Mouse (Mus musculus): ENCODE measurements around the gene Thrsp.

Gene Thrsp

GRCm38 (mm10) chr7:97424621-97425245 is 7.2 kb upstream of the Thrsp start:
- TF ChIP-seq POU5F1 (IDR thresholded peaks at IDR 0.05; ENCODE audit: borderline replicate concordance, low read length) (no peak), CTCF (conservative IDR thresholded peaks at IDR 0.05; ENCODE audit: low read length) (peak; percentile 67)
- no peaks in the 10 kb centered on the region for H3K27me3 ChIP-seq (ENCODE audit: insufficient read depth, low read length)
- peaks cover 30% of the 10 kb centered on the region for H3K4me1 ChIP-seq (replicated peaks; ENCODE audit: low read depth, low read length)
- no peak overlapping the region for H3K4me3 ChIP-seq (replicated peaks; ENCODE audit: low read length)
- H3K36me3 ChIP-seq (ENCODE audit: insufficient read depth, low read length) = no peaks in the 10 kb centered on the region
- H3K9me3 ChIP-seq (ENCODE audit: low read length) = no peaks in the 10 kb centered on the region

DNA sequence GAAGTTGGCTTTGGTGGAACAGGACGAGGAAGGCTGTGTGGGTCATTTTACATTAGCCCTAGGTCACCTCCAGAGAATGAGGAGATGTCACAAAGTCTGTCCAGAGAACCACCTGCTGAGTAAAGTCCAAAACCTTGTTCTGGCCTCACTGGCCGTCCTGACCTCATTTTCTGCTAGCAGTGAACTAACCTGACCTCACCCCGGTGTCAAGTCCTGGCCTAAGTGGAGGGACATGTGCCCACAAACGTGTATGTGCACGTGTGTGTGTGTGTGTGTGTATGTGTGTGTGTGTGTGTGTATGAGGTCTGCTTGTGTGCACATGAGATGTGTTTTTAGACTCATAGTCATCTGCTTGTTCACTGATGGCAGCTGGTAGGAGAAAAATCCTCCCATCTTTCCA is 6.2 kb upstream of the Thrsp start:
- Histone ChIP-seq H3K36me3 (ENCODE audit: insufficient read depth, low read length) (no peaks in the 10 kb centered on the region), H3K9me3 (ENCODE audit: low read length) (no peaks in the 10 kb centered on the region), H3K27me3 (ENCODE audit: insufficient read depth, low read length) (no peaks in the 10 kb centered on the region), H3K4me1 (replicated peaks; ENCODE audit: low read depth, low read length) (peaks cover 27% of the 10 kb centered on the region), H3K4me3 (replicated peaks; ENCODE audit: low read length) (no peak overlapping the region)
- no peak for TF ChIP-seq CTCF (conservative IDR thresholded peaks at IDR 0.05; ENCODE audit: low read length)
- TF ChIP-seq POU5F1 (IDR thresholded peaks at IDR 0.05; ENCODE audit: borderline replicate concordance, low read length) = no peak
- TF ChIP-seq NANOG (IDR thresholded peaks at IDR 0.05; ENCODE audit: borderline replicate concordance, low read length) = no peak

DNA sequence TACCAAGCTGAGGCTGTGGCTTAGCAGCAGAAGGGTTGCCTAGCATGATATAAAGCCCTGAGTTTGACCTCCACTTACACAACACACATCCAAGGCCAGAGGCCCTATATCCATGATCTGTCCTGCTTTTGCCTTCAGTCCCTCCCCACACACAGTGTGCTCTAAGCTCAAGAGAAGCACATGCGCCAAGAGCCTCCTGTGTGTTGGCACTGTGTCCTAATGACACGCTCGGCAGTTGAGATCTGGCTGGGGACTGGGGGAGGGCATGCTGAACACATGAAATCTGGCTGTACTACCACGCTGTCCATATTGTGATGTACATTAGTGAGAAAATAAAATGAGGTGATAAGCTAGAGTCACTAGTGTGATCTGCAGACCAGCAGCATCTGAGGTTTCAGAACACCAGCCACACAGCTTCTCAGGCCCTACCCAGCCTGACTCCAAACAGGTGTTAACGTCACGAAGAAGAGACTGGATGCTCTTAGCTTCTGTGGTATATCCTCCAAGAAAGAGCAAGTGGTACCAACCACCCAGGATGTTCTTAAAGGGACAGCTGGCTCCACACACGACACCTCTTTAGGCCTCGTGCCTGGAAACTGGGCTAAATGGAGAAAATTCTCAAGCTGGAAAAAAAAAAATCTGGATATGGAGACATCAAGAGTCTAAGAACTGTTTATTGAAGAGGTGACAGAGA is 3.6 kb upstream of the Thrsp start:
- TF ChIP-seq NANOG (IDR thresholded peaks at IDR 0.05; ENCODE audit: borderline replicate concordance, low read length) = no peak
- no peak for TF ChIP-seq CTCF (conservative IDR thresholded peaks at IDR 0.05; ENCODE audit: low read length)
- TF ChIP-seq POU5F1 (IDR thresholded peaks at IDR 0.05; ENCODE audit: borderline replicate concordance, low read length) = no peak
- no peaks in the 10 kb centered on the region for H3K9me3 ChIP-seq (ENCODE audit: low read length)
- no peaks in the 10 kb centered on the region for H3K36me3 ChIP-seq (ENCODE audit: insufficient read depth, low read length)
- H3K4me3 ChIP-seq (replicated peaks; ENCODE audit: low read length) = no peak overlapping the region
- H3K27me3 ChIP-seq (ENCODE audit: insufficient read depth, low read length) = no peaks in the 10 kb centered on the region
- H3K4me1 ChIP-seq (replicated peaks; ENCODE audit: low read depth, low read length) = peaks cover 29% of the 10 kb centered on the region

- no peaks in the 10 kb centered on the region for H3K27me3 ChIP-seq (ENCODE audit: insufficient read depth, low read length)
- H3K4me3 ChIP-seq (replicated peaks; ENCODE audit: low read length) = no peak overlapping the region
- TF ChIP-seq CTCF (conservative IDR thresholded peaks at IDR 0.05; ENCODE audit: low read length) (no peak), POU5F1 (IDR thresholded peaks at IDR 0.05; ENCODE audit: borderline replicate concordance, low read length) (no peak), NANOG (IDR thresholded peaks at IDR 0.05; ENCODE audit: borderline replicate concordance, low read length) (no peak)
- H3K36me3 ChIP-seq (ENCODE audit: insufficient read depth, low read length) = no peaks in the 10 kb centered on the region
- H3K9me3 ChIP-seq (ENCODE audit: low read length) = no peaks in the 10 kb centered on the region
- H3K4me1 ChIP-seq (replicated peaks; ENCODE audit: low read depth, low read length) = peaks cover 36% of the 10 kb centered on the region
Measured at GRCm38 (mm10) chr7:97420406-97420805, 2.9 kb upstream of the Thrsp start.

GRCm38 (mm10) chr7:97419163-97419562 is 1.6 kb upstream of the Thrsp start:
- H3K9me3 ChIP-seq (ENCODE audit: low read length) = no peaks in the 10 kb centered on the region
- no peak overlapping the region for H3K4me3 ChIP-seq (replicated peaks; ENCODE audit: low read length)
- no peaks in the 10 kb centered on the region for H3K36me3 ChIP-seq (ENCODE audit: insufficient read depth, low read length)
- no peak for TF ChIP-seq NANOG (IDR thresholded peaks at IDR 0.05; ENCODE audit: borderline replicate concordance, low read length)
- no peak for TF ChIP-seq POU5F1 (IDR thresholded peaks at IDR 0.05; ENCODE audit: borderline replicate concordance, low read length)
- TF ChIP-seq CTCF (conservative IDR thresholded peaks at IDR 0.05; ENCODE audit: low read length) = no peak
- H3K4me1 ChIP-seq (replicated peaks; ENCODE audit: low read depth, low read length) = peaks cover 46% of the 10 kb centered on the region
- H3K27me3 ChIP-seq (ENCODE audit: insufficient read depth, low read length) = no peaks in the 10 kb centered on the region

GRCm38 (mm10) chr7:97418717-97419116 is 1.2 kb upstream of the Thrsp start:
- Histone ChIP-seq H3K36me3 (ENCODE audit: insufficient read depth, low read length) (no peaks in the 10 kb centered on the region), H3K4me1 (replicated peaks; ENCODE audit: low read depth, low read length) (peaks cover 50% of the 10 kb centered on the region), H3K27me3 (ENCODE audit: insufficient read depth, low read length) (no peaks in the 10 kb centered on the region), H3K4me3 (replicated peaks; ENCODE audit: low read length) (no peak overlapping the region), H3K9me3 (ENCODE audit: low read length) (no peaks in the 10 kb centered on the region)
- no peak for TF ChIP-seq NANOG (IDR thresholded peaks at IDR 0.05; ENCODE audit: borderline replicate concordance, low read length)
- TF ChIP-seq POU5F1 (IDR thresholded peaks at IDR 0.05; ENCODE audit: borderline replicate concordance, low read length) = no peak
- no peak for TF ChIP-seq CTCF (conservative IDR thresholded peaks at IDR 0.05; ENCODE audit: low read length)

DNA sequence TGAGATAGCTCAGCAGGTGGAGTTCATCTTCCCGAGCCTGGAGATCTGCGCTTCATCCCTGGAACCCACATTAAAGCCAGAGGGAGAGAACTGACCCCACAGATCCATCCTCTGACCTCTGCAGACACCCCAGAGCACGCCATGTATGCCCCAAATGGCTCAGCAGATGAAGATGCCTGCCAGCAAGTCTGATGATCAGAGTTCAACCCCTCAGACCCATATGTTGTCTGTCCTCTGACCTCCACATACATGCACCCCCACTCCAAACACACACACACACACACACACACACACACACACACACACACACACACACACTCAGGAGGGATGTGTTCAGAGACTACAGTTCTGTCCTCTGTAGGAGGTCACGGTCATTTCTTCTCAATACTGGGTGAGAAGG is 1.1 kb downstream of the Thrsp start:
- Histone ChIP-seq H3K4me1 (replicated peaks; ENCODE audit: low read depth, low read length) (peaks cover 57% of the 10 kb centered on the region), H3K36me3 (ENCODE audit: insufficient read depth, low read length) (no peaks in the 10 kb centered on the region; the same call in 1 of the 2 replicates), H3K27me3 (ENCODE audit: insufficient read depth, low read length) (no peaks in the 10 kb centered on the region), H3K4me3 (replicated peaks; ENCODE audit: low read length) (no peak overlapping the region; the same call in 1 of the 2 replicates), H3K9me3 (ENCODE audit: low read length) (no peaks in the 10 kb centered on the region)
- TF ChIP-seq NANOG (IDR thresholded peaks at IDR 0.05; ENCODE audit: borderline replicate concordance, low read length) (no peak), POU5F1 (IDR thresholded peaks at IDR 0.05; ENCODE audit: borderline replicate concordance, low read length) (no peak), CTCF (conservative IDR thresholded peaks at IDR 0.05; ENCODE audit: low read length) (no peak)

- Histone ChIP-seq H3K36me3 (ENCODE audit: insufficient read depth, low read length) (peaks cover 11% of the 10 kb centered on the region), H3K9me3 (ENCODE audit: low read length) (no peaks in the 10 kb centered on the region), H3K4me3 (replicated peaks; ENCODE audit: low read length) (no peak overlapping the region), H3K27me3 (ENCODE audit: insufficient read depth, low read length) (no peaks in the 10 kb centered on the region), H3K4me1 (replicated peaks; ENCODE audit: low read depth, low read length) (peaks cover 61% of the 10 kb centered on the region)
- TF ChIP-seq CTCF (conservative IDR thresholded peaks at IDR 0.05; ENCODE audit: low read length) (no peak), NANOG (IDR thresholded peaks at IDR 0.05; ENCODE audit: borderline replicate concordance, low read length) (no peak), POU5F1 (IDR thresholded peaks at IDR 0.05; ENCODE audit: borderline replicate concordance, low read length) (no peak)
Measured at GRCm38 (mm10) chr7:97414915-97415687, 2.4 kb downstream of the Thrsp start.

Measured in E14TG2a.4 (cell line).